In genomic region chr7:67464633-67465032, GRCm38 (mm10) we compare ENCODE assay signal across 19 mouse cellular contexts.
DNase-seq lines count a peak whose midpoint lies in the region; ATAC-seq and TF ChIP-seq lines count a peak whose summit lies in the region.
"Had no signal": no experiment of that assay in that cellular context is flagged by ENCODE, and none has a peak within 500 bp of the region (broad histone marks: within the 10 kb centered on the region; RNA-seq: fewer than 3 reads in every experiment).

No protein-coding gene starts in this region.

- no peak overlapping the region for H3K4me2 ChIP-seq in lung, postnatal 0 days (replicated peaks; ENCODE audit: low read depth, low read length)
- no peak overlapping the region for H3K4me2 ChIP-seq in kidney, embryonic 14.5 days (replicated peaks; ENCODE audit: low read depth, low read length)
- H3K4me2 ChIP-seq: midbrain, embryonic 13.5 days had no signal

- H3K9me3 ChIP-seq in lung, postnatal 0 days (ENCODE audit: low read length): no peaks in the 10 kb centered on the region
- H3K9me3 ChIP-seq in kidney, embryonic 14.5 days (ENCODE audit: control insufficient read depth, low read length): no peaks in the 10 kb centered on the region
- H3K9me3 ChIP-seq: midbrain, embryonic 13.5 days had no signal

- TF ChIP-seq CTCF in lung, postnatal 0 days (IDR thresholded peaks at IDR 0.05): no peak

- no peak for TF ChIP-seq EP300 in lung, postnatal 0 days (IDR thresholded peaks at IDR 0.05)

- H3K9ac ChIP-seq in lung, postnatal 0 days (replicated peaks; ENCODE audit: low read depth): no peak overlapping the region
- H3K9ac ChIP-seq in kidney, embryonic 14.5 days (ENCODE audit: low read depth, low read length): no peak overlapping the region
- H3K9ac ChIP-seq: midbrain, embryonic 13.5 days had no signal

- H3K27me3 ChIP-seq in lung, postnatal 0 days (replicated peaks; ENCODE audit: insufficient read depth, low read length): no peaks in the 10 kb centered on the region
- H3K27me3 ChIP-seq in kidney, embryonic 14.5 days (ENCODE audit: control insufficient read depth, insufficient read depth, low read length): no peaks in the 10 kb centered on the region

- no peaks in the 10 kb centered on the region for H3K36me3 ChIP-seq in lung, postnatal 0 days (ENCODE audit: insufficient read depth, low read length)
- no peaks in the 10 kb centered on the region for H3K36me3 ChIP-seq in kidney, embryonic 14.5 days (ENCODE audit: control insufficient read depth, insufficient read depth, low read length)
- H3K36me3 ChIP-seq: midbrain, embryonic 13.5 days had no signal

- 86% methylated on average over 8 of the region's 8 CpGs for WGBS in lung, postnatal 0 days
- WGBS in kidney, embryonic 14.5 days: 94% methylated on average over 8 of the region's 8 CpGs

- ATAC-seq in lung, postnatal 0 days: no peak
- peak; percentile 42 for ATAC-seq in monocyte, adult 5-6 weeks (replicated peaks; ENCODE audit: insufficient number of reproducible peaks, low FRiP score, low TSS enrichment, poor library complexity, severe bottlenecking)
- ATAC-seq in kidney, embryonic 14.5 days (ENCODE audit: low FRiP score, low TSS enrichment): no peak
- ATAC-seq: CD4-positive, CD25-positive, alpha-beta regulatory T cell, adult 4 months; forebrain, embryonic 14.5 days; midbrain, embryonic 13.5 days had no signal

- no peak overlapping the region for H3K4me3 ChIP-seq in lung, postnatal 0 days (ENCODE audit: low read depth, low read length)
- no peak overlapping the region for H3K4me3 ChIP-seq in brown adipose tissue, adult 24 weeks (ENCODE audit: insufficient read depth, low read depth, low read length)
- no peak overlapping the region for H3K4me3 ChIP-seq in kidney, embryonic 14.5 days (ENCODE audit: low read length)
- H3K4me3 ChIP-seq: erythroblast, embryonic 14.5 days; midbrain, embryonic 13.5 days had no signal

- peaks cover 38% of the 10 kb centered on the region for H3K4me1 ChIP-seq in lung, postnatal 0 days (ENCODE audit: insufficient read depth, low read depth, low read length)
- H3K4me1 ChIP-seq in brown adipose tissue, adult 24 weeks (ENCODE audit: control insufficient read depth, insufficient read depth, insufficient read length, low read length): peaks cover 46% of the 10 kb centered on the region
- peaks cover 6% of the 10 kb centered on the region; the same call in 1 of the 2 replicates for H3K4me1 ChIP-seq in kidney, embryonic 14.5 days (ENCODE audit: control insufficient read depth, insufficient read depth, low read length)

- H3K27ac ChIP-seq in lung, postnatal 0 days (ENCODE audit: low read length): no peak overlapping the region
- H3K27ac ChIP-seq in brown adipose tissue, adult 24 weeks (replicated peaks; ENCODE audit: low read depth, low read length): peak overlapping the region; percentile 48
- H3K27ac ChIP-seq in kidney, embryonic 14.5 days (ENCODE audit: low read depth, low read length): no peak overlapping the region
- H3K27ac ChIP-seq: midbrain, embryonic 13.5 days had no signal

- peak; percentile 47 for DNase-seq in lung, postnatal 0 days (ENCODE audit: low spot score)
- no peak for DNase-seq in lung, postnatal 10 days
- peak; percentile 31 to 42 for DNase-seq in B cell, adult 2 months
- no peak for DNase-seq in kidney, postnatal 10 days
- DNase-seq: adrenal gland, adult 2 months; cerebellum, adult 11-12 months; cerebellum, postnatal 25 days; heart, postnatal 4 days; kidney, adult 8-10 months; kidney, postnatal 4 days; liver; right cerebral cortex, postnatal 14 days had no signal

Comparison
In these comparisons a context has a peak if more than half of its experiments do, and no peak if none do; other contexts are left out.
1. DNase-seq: peak in lung, postnatal 0 days (single experiment) and B cell, adult 2 months (2 of 2); none in lung, postnatal 10 days (single experiment) and kidney, postnatal 10 days (single experiment).